Mouse (Mus musculus) liver, embryonic 16.5 days (tissue): ENCODE results near the gene Fam240b. TPM values are rescaled to one million over a fixed set of nuclear protein-coding genes. Genes with fewer than 3 reads are reported as not detected.

Experiments
- polyA plus RNA-seq: library from polyadenylated mRNA; unstranded; fragments of >200 nt; fragmentation: Nextera tagmentation; extraction: Ambion mirVana; gene quantifications from 2 replicates; pipeline ENCODE4 v1.2.1, GENCODE M21; 2015

Fam240b gene
- polyA plus RNA-seq, 1 experiment from 2014 or later, result not detected

Other genes starting within 250 kb of the Fam240b start
- 8.2 and 9.4 TPM in 2 replicates for gene Cdc14b, start 222.5 kb downstream of the Fam240b start, polyA plus RNA-seq
- 21.8 and 22.8 TPM in 2 replicates for gene Aaed1, start 185.1 kb downstream of the Fam240b start, polyA plus RNA-seq
- gene Ctsl, start 126.9 kb downstream of the Fam240b start, polyA plus RNA-seq, result 242 and 244 TPM in 2 replicates
- 4.1 and 4.9 TPM in 2 replicates for gene Cdk20, start 65.5 kb downstream of the Fam240b start, polyA plus RNA-seq